Comparison of ENCODE assay signal across 15 mouse cellular contexts in genomic region chr11:106581357-106581756, GRCm38 (mm10).
"Had no signal": no experiment of that assay in that cellular context is flagged by ENCODE, and none has a peak within 500 bp of the region (broad histone marks: within the 10 kb centered on the region; RNA-seq: fewer than 3 reads in every experiment).

No protein-coding gene starts in this region.

- H3K36me3 ChIP-seq: kidney, embryonic 15.5 days; limb, embryonic 10.5 days; liver, embryonic 15.5 days; lung, embryonic 15.5 days; midbrain, embryonic 15.5 days; neural tube, embryonic 13.5 days had no signal

- H3K27ac ChIP-seq: kidney, embryonic 15.5 days; limb, embryonic 10.5 days; lung, embryonic 15.5 days; macrophage; midbrain, embryonic 15.5 days; neural tube, embryonic 13.5 days had no signal

- DNase-seq: kidney, adult 2 months; kidney, postnatal 14 days; lung, postnatal 14 days; retina, postnatal 1 day; right cerebral cortex, postnatal 4 days; thymus, adult 2 months; thymus, postnatal 25 days had no signal

- H3K4me1 ChIP-seq: midbrain, embryonic 15.5 days; neural tube, embryonic 13.5 days had no signal

- ATAC-seq: midbrain, embryonic 15.5 days had no signal

- H3K4me3 ChIP-seq: kidney, embryonic 15.5 days; limb, embryonic 10.5 days; liver, embryonic 15.5 days; lung, embryonic 15.5 days; megakaryocyte, embryonic 14.5 days; midbrain, embryonic 15.5 days; neural tube, embryonic 13.5 days had no signal

- H3K27me3 ChIP-seq: kidney, embryonic 15.5 days; liver, embryonic 15.5 days; lung, embryonic 15.5 days; megakaryocyte, embryonic 14.5 days; midbrain, embryonic 15.5 days; neural tube, embryonic 13.5 days had no signal
